Mouse (Mus musculus) adrenal gland, adult 8-10 months (tissue): ENCODE data around the gene Ccdc141. TPM values are rescaled to one million over a fixed set of nuclear protein-coding genes. Genes with fewer than 3 reads are reported as not detected.
A peak's percentile ranks its signal among the peaks of the same experiment; 100 is the strongest.

Source experiments
- DNase-seq: peaks from one replicate; pipeline ENCODE4 v3.0.0; 2022
- total RNA-seq, 4 experiments: library from RNA; stranded (reverse); gene quantifications; 2 replicates each; pipeline ENCODE4 v1.2.4; 2022

Ccdc141 gene
- total RNA-seq, 4 experiments from 2014 or later, result 5.0 to 9.8 (median 9.3) TPM

DNA sequence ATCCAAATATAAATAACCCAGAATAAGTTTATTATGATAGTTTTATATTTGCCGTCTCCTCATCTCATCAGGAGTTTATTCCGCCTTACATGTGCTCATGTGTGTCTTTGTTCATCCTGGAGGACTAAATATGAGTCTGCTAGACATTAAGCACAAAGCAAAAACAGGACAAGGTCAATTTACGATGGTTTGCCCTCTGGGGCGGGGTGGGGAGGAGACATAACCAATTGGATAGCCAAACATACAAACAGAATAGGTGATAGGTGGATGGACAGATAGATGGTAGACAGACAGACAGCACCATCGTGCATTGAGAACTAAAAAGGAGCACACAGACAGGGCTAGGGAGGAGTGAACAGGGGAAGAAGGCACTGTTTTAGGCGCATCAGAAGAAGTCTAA, 3.4 kb upstream of the Ccdc141 start:
- no peak for DNase-seq

DNA sequence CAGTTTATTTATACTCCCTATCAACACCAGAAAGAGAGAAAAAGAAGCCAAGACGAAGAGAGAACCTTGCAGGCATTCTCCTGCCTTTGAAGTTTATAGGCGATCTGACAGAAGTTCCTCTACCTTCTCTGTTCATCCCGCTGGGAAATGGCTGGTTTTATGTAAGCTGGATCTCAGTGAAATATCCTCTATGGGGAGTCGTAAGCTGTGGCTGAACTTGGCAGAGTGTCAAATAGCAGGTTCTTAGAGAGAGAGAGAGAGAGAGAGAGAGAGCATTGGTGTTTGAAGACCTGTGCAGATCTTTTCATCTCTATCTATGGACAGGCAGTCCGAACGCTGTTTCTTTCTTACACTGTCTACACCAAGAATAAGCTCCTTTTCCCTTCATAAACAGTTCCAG, 2.9 kb upstream of the Ccdc141 start:
- DNase-seq, result no peak

DNA sequence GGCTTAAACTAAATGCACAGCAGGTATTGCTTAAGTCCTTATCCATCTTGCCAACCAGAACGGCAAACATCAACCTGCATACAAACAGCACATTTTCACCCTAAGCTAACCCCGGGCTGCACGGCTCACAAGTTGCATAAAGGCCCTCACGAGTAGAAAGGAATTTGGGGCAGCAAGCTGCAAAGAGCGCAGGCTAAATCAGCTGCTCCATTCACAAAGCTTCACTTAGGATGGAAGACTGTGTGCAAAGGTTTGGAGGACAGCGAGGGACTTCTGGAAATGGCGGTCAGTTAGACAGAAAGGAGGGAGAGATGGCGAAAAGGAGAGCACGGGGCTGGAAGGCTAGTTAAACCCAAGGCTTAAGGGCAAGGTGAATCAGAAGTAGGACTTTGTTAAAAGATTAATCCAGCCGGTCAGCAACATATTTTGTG, 1.8 kb upstream of the Ccdc141 start:
- no peak for DNase-seq

DNA sequence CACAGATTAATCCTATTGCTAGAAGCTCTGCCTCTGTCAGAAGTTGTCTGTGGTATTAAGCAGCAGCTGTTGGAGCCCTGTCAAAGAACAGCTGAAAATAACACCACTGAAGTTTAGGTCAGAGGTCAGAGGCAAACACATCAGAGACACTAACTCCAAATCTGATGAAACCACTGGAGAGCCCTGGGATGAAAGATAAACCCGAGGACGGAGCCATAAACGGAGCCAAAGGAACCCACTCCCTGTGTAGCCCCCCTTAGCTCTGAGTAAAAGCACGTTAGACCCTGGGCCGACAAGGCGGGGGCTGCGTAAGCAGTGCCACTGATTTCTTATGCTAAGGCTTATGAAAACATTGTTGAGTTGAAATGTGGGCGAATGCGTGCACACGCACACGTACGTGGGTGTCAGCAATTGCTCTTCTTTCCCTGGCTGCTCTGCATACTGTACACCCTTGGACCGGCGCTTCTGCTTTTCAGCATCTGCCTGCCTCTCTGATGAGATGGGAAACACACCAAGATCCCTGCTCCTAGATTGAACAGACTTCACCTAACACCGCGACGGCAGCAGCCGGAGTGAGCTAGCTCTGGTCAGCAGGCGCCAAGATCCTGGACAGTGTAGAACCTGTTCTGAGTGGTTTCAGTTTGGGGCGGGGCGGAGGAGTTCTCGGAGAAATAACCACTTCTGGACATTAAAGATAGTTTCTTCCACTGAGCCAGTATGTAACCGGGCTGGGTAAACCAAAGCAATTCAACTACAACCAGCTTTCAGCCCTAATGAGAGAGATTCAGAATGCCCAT, 1.2 kb upstream of the Ccdc141 start:
- DNase-seq, result no peak

DNA sequence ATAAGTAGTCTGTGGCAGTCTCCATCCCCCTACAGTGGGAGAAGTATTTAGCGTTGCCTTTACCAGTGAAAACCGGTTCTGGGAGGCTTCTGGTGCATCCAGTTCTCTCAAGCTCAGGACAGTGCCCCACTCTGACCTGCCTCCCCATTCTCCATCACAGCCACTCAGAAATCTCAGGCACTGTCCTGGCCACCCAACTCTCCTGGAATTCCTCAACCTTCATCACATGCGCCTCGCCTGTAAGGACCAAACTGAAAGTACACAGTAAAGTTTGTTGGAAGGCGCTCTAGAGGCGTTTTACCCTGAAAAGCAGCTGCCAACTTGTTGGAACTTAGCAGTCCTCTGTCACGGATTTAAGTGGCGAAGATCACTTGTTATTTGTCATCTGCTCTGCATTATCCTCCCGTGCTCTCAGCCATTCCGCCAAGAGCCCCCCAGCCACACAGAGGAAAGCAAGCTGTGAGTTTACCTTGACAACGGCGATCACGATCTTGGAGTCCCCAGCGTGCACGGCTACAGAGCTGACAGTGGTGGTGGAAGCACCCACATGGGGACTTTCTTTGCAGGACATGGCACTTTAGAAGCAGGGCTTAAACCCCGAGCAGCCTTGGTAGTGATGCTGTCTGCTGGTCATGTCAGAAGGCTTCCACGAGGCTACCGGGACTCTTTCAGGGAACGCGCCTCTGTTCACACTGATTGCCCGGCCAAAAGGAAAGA, 362 bp downstream of the Ccdc141 start:
- no peak for DNase-seq

DNA sequence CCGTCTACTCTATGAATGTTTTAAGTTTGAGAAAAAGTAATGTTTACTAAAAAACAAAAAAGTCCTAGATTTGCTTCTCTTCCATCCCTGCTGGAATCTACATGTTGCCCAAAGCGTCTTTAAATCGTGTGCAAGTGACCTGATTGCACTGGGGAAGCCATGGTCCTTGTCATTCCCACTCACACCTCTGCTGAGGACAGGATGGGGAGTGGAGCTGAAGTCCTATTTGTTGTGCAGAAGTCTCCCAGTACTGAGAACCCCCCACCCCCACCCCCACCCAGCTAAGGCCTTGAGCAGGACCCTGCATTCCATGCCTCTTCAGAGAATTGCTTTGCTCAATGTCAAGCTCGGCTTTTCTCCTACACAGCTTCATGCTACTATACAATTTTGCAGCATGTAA, 1.2 kb downstream of the Ccdc141 start:
- no peak for DNase-seq

DNA sequence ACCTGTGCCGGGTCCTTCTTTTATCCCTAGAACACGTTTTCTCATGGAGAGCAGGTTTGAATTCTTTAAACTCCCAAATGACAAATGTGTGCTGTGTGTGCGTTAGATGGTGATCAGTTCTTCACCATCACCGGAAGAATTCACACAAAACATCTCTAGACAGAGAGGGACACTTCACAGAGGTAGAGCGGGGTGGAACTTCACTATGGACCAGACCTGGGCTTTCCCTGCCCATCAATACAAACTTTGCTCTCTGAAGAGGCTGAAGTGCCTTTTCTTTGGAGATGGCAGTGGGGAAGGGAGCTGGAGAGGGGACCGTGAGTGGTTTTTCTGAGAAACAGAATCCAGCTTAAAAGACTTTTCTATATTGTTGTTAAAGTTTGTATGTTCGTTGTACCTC, 1.7 kb downstream of the Ccdc141 start:
- no peak for DNase-seq

DNA sequence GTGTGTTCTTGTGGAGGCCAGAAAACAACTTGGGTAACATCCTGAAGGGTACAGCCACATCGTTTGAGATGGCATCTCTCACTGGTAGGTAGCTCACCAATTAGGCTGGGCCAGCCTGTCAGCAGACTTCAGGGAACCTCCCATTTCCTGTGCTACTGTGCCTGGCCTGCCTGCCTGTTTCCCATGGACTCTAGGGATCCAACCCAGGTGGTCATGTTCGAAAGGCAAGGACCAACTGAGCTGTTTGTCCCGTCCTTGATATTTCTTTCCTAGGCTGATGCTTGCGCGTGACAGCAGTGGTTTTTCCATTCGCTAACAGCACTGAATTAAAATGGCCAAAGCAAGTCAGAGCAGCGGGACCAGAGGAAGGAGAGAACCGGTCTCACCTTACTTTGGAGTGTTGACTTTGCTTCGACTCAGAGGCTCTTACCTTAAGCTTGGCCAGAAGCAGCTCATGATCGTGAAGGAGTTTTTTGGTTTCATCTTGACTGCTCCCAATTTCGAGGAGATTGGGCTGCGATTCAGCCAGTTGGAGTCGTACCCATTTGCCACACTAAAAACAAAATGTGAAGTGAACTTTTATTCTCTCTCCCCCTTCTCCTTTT, 2.3 kb downstream of the Ccdc141 start:
- no peak for DNase-seq

DNA sequence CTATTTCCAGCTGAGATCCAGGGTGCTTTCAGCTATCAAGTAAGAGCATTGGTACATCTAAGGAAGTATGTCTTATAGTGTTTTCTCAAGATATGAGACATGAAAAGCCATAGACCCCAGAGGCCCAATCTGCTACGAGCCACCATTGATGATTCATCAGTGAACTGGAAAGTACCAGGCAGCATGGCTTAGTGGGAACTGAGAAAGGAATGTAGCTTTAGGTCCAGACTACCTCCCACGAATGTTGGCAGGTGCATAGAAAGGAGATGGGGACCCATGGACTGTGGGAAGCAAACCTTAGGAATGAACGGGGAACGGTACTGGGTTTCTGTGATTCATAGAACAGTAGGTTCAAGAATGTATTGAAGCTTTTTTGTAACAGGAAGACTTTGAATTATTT, 4.1 kb downstream of the Ccdc141 start:
- no peak for DNase-seq

DNA sequence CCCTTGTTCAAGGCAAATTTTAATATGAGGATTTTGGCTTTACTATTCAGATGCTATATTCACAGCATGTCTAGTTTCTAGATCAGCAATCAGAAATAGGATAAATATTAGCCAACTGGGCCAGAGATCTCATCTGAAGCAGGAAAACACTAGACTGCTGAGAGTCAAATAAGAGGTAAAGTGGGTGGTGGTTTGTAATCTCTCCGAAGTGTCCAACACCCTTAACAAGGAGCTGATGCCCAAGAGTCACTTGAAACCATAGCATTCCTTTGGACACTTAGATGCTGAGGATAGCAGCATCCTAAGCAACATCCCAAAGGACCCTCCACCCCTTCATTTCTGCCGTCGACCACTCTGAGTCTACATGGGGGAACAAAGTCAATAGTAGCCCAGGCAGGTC, 5.8 kb downstream of the Ccdc141 start:
- no peak for DNase-seq

DNA sequence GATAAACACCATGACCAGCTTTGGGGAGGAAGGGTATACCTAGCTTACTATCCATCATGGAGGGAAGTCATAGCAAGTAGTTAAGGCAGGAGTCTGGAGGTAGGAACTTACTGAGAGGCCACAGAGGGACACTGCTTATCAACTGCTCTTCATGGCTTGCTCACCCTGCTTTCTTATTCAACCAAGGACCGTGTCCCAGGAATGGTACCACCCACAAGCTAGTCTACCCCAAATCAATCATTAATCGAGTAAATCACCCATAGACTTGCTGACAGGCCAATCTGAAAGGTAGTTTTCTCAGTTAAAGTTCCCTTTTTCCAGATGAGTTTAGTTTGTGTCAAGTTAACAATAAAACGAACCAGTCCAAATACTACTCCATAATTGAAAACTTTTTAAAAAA, 7.1 kb downstream of the Ccdc141 start:
- no peak for DNase-seq

DNA sequence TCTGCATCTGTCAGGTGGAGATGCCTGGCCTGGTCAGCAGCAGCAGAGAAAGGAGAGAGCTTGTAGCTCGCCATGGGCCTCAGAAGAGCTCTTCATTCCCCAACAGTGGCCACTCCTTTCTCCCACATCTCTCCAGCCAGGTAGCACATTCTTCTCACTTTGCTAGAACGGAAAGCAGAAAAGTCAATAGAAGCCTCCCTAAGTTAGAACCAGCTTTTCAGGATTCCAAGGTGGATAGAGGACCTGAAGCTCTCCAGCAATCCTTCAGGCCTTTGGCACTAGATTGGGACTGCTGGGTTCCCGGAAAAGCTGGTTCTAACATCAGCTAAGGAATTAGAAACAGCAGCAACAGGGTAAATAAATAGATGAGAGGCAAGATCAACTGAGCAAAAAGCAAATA, 8.3 kb downstream of the Ccdc141 start:
- no peak for DNase-seq

DNA sequence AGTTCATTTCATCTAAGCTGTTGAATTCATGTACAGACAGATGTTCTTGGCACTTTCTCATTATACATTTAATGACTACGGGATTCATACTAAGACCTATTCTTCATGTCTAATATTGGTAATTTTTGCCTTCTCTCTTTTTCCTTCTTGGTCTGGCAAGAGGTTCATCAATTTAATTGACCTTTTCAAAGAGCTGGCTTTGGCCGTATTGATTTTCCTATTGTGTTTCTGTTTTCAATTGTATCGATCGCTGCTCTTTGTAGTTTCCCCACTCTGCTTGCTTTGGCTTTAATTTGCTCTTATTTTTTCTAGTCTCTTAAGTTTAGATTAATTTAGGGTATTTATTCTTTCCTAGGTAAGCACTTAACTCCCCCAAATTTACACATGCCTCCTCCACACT, 12.9 kb downstream of the Ccdc141 start:
- DNase-seq, result no peak

DNA sequence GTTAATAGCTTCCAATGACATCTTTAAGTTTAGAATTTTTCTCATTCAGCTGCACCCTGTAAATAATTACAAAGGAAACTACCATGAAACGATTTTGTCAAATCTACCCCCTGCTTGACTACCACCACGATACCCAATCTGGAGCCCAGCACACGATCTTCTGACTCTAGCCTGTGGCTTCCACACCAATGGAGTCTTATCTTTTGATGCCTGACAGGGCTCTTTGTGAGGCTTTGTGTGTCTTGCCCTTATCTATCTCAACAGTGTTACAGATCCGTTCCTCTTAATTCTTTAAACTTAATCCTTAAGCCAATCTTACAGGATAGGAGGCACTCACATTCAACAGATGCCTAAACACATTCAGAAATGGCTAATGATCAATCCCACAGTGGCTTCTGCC, 16.4 kb downstream of the Ccdc141 start:
- no peak for DNase-seq

DNA sequence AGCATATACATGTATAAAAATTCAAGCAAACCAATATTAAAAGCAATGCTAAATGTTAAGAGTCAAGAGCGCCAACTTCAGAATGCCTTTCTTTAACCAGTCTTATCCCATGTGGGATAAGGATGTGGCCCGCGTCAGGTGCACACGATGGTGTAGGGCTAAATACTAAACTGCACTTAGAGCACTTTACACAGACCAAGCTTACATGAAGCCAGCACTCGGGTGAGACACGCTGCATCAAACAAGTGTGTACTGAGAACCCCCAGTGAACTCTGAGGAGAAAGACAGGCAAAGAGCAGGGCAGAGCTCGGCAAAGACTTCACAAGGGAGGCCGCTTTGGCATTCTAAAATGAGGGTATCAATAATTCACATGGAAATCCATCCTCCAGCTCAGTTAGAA, 19.2 kb downstream of the Ccdc141 start:
- no peak for DNase-seq

DNA sequence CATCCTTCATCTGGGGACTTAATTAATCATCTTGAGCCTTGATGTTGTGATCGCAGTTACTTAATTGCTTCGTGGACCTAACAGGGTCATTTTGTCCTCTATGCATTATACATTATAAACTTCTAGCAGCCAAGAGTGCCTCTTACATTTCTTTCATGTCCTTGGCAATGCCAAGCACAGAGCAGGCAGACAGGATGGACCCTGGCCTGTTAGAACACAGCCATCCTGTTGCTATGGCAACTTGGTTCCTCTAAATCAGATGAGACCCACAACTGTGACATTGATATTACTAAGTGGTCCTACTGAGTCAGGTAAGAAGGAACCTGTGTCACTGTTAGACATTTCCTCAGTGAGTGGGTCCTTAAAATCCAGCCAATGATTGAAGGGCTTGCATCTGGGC, 20.9 kb downstream of the Ccdc141 start:
- DNase-seq, result no peak

DNA sequence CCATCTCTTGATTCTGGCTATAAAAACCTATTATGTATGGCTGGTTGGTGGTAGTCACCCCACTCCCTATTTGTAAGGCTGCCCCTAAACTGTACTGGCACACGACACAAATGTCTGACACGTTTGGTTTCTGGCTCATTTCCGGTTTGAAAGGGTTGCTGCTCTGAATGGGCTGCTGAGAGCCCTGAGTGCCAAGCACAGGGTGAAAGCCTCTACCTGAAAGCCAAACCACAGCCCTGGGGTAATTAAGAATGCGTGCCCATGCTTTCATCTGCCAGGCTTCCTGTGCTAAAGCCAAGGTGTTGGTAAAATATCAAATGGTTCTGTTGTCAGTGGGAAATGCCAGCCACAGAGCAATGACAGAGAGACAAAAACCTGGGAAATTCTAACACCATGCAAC, 22.2 kb downstream of the Ccdc141 start:
- no peak for DNase-seq

DNA sequence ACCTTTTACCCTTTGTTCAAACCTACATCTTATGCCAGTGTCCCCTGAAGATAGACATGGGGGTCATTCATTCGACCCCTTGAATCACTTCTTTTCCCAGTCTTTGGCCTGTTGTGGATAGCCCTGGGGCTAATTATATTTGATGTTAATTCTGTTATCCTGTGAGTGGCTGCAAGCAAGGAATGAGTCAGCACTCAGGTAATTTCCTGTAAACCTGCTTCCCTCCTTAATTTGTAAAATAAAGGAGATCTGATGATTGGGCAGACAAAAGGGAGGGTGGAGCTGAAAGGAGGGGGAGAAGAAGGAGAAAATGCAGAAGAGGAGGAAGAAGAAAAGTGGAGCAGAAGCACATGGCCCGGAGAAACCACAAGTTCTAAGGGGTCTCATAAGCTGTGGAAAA, 23.5 kb downstream of the Ccdc141 start:
- no peak for DNase-seq

DNA sequence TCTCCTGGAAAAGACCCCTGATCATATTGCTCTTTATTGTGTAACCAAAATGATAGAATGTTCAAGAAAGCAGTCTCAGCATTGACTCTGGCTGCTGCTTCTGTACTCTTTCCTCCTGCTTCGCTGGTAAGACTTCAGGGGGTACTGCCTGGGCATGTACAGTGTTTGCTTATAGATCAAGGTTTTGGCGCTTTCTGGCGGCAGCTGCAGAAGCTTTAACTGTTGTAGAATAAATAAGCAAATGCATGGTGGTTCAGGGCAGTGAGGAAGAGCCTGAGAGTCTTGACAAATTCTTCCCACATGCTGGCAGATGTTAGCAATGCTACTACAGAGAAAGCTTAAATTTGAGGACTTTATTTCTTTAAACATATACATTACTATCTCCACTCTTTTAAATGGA, 24.1 kb downstream of the Ccdc141 start:
- DNase-seq, result no peak

DNA sequence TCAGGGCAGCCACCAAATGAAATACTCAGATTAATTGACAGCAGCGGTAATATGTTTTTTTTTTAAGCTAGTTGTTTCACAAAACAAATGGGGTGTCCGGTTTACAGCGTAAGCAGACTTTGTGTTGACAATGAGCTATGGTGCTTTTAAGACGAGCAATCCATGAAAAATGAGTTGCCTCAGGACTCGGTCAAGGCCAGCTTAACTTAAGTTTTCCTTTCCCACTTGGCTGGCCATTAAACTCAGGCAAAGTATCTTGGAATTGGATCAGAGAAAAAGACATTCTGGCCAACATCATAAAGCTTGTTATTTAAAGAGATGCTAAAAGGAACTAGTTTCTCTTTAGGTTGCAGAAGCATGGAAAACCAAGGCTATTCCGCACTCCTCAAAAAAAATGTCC, 26.9 kb downstream of the Ccdc141 start:
- peak; percentile 10 for DNase-seq

DNA sequence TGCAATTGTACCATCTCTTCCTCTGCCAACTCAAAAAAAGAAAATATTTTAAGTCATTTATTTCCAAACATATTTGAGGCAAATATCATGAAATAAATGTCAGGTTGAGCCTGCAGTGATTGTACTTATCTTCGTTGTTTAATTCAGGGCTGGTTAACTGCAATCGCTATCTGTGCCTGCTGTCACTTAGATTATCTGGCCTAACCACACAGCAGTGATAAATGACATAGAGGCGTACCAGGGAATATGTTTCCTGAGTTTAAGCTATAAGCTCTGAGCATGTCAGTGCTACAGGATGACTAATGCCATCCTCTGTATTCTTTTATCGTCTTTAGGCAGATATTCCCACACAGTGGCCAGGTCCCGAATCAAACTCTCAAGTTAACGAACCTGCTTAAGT, 31.6 kb downstream of the Ccdc141 start:
- no peak for DNase-seq

DNA sequence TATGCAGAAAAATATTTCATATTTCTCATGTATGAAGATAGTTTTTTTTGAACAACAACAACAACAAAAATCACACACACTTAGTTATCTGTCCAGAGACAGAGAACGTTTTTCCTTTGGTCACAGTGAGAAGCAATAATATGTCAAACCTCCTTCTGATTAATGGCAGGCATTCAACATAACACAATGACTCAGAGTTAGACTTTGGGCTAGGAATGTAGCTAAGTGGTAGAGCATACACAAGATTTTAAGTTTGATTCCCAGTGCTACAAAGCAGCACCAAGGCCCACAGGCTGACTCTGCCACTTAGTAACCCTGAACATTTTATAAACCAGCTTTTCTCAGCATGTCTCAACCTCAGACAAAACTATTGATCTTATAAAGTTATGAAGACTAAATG, 35.5 kb downstream of the Ccdc141 start:
- no peak for DNase-seq

DNA sequence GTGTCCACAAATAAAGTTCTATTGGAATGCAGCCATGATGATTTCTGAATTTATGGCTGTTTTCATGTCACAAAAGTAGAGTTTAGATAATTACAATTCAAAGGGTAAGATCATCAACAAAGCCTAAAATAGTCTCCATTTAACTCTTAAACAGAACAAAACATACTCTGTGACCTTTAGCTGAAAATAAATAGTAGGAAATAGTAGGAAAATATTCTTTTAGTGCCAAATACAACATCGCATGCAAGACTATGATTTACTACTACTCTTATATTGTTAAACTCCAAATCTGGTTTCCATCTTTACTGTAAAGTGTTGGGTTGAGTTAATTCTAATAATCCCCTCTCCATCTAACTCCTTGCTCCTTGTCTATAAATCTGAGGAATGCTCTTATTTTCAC, 37.0 kb downstream of the Ccdc141 start:
- no peak for DNase-seq

DNA sequence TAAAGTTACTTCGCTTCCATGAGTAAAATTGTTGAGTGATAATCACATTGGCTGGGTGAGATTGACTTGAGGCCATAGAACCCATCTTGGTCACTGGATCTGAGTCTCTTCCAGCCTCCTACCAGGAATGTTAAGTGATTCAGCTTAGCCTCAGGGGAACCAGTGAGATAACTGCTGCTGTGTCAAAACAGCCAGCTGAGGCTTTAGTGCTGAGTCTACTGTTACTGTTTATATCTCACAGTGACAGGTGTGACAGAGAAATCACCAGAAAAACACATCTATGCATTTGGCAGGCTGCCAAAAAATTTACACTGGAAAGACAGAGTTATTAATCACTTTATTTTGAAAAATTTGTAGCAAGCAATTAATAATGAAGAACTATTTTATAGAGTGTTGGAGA, 43.5 kb downstream of the Ccdc141 start:
- DNase-seq, result no peak
